In genomic region chr8:83876080-83876837, GRCm38 (mm10) we compare ENCODE assay signal across 8 mouse cellular contexts. TPM values are rescaled to one million over a fixed set of nuclear protein-coding genes. Genes with fewer than 3 reads are reported as not detected.
DNase-seq lines count a peak whose midpoint lies in the region; ATAC-seq and TF ChIP-seq lines count a peak whose summit lies in the region.

No protein-coding gene starts in this region.

- peak overlapping the region; percentile 66 for H3K4me3 ChIP-seq in heart, embryonic 15.5 days
- peak overlapping the region; percentile 56 for H3K4me3 ChIP-seq in liver, postnatal 0 days (ENCODE audit: low read depth, low read length)

- peak overlapping the region; percentile 97 for H3K4me2 ChIP-seq in heart, embryonic 15.5 days
- H3K4me2 ChIP-seq in liver, postnatal 0 days (ENCODE audit: low read depth, low read length): peak overlapping the region; percentile 81

- no peak overlapping the region for H3K27ac ChIP-seq in heart, embryonic 15.5 days
- H3K27ac ChIP-seq in liver, postnatal 0 days (ENCODE audit: low read depth): no peak overlapping the region

- H3K9me3 ChIP-seq in heart, embryonic 15.5 days (replicated peaks): no peaks in the 10 kb centered on the region
- no peaks in the 10 kb centered on the region for H3K9me3 ChIP-seq in liver, postnatal 0 days (ENCODE audit: low read length)

- peak; percentile 61 for DNase-seq in left cerebral cortex, postnatal 4 days
- DNase-seq in left cerebral cortex, adult 11 months (ENCODE audit: low spot score): no peak
- peak; percentile 79 to 80 for DNase-seq in cerebellum, postnatal 10 days
- no peak for DNase-seq in liver, postnatal 0 days
- DNase-seq in yolk sac, embryonic 10.5 days (ENCODE audit: low spot score): peak; percentile 24
- DNase-seq in frontal cortex, postnatal 25 days (ENCODE audit: low spot score in 2 of 2): no peak
- DNase-seq in left cerebral cortex, postnatal 25 days (ENCODE audit: low spot score in 2 of 2): no peak

- no peak for TF ChIP-seq EP300 in liver, postnatal 0 days (IDR thresholded peaks at IDR 0.05; ENCODE audit: low read depth)

- no peaks in the 10 kb centered on the region for H3K36me3 ChIP-seq in heart, embryonic 15.5 days
- no peaks in the 10 kb centered on the region for H3K36me3 ChIP-seq in liver, postnatal 0 days (replicated peaks; ENCODE audit: insufficient read depth, low read length)

- H3K4me1 ChIP-seq in heart, embryonic 15.5 days (replicated peaks): peaks cover 25% of the 10 kb centered on the region
- peaks cover 14% of the 10 kb centered on the region for H3K4me1 ChIP-seq in liver, postnatal 0 days (ENCODE audit: insufficient read depth)

- no peak for ATAC-seq in heart, embryonic 15.5 days (replicated peaks; ENCODE audit: insufficient number of reproducible peaks, insufficient read depth, low FRiP score, low read depth)
- ATAC-seq in liver, postnatal 0 days: no peak

- no peak for TF ChIP-seq CTCF in liver, postnatal 0 days (IDR thresholded peaks at IDR 0.05; ENCODE audit: low read depth)

- H3K9ac ChIP-seq in heart, embryonic 15.5 days: peak overlapping the region; percentile 67
- no peak overlapping the region for H3K9ac ChIP-seq in liver, postnatal 0 days (replicated peaks)

- H3K27me3 ChIP-seq in heart, embryonic 15.5 days: peaks cover 34% of the 10 kb centered on the region
- H3K27me3 ChIP-seq in liver, postnatal 0 days (ENCODE audit: insufficient read depth, low read length): peaks cover 35% of the 10 kb centered on the region

- 2% methylated on average over 41 of the region's 41 CpGs for WGBS in heart, embryonic 15.5 days
- 3% methylated on average over 41 of the region's 41 CpGs for WGBS in liver, postnatal 0 days (ENCODE audit: insufficient replicate concordance)

- intact Hi-C loops in left cerebral cortex, postnatal 4 days (cut with DNase I): no loop called here
- intact Hi-C loops in left cerebral cortex, postnatal 25 days (cut with DNase I): no loop called here

RNA-seq across cellular contexts. Expression of gene Adgrl1, which starts 23.6 kb away (rescaled TPM):
- total RNA-seq in left cerebral cortex, postnatal 4 days (2021): 100 to 1,000 TPM; 398 to 418 TPM
- 7.1 and 10.7 TPM in 2 replicates for polyA plus RNA-seq in heart, embryonic 15.5 days (2015; fragmentation: Nextera tagmentation; extraction: Ambion mirVana)
- 0.96 and 1.5 TPM in 2 replicates for polyA plus RNA-seq in liver, postnatal 0 days (2015; fragmentation: Nextera tagmentation; extraction: Ambion mirVana)
- 100 to 1,000 TPM; 415 to 434 TPM for total RNA-seq in left cerebral cortex, postnatal 25 days (2021)

Comparison
In these comparisons a context has a peak if more than half of its experiments do, and no peak if none do; other contexts are left out.
1. DNase-seq: peak in left cerebral cortex, postnatal 4 days (single experiment), cerebellum, postnatal 10 days (2 of 2) and yolk sac, embryonic 10.5 days (single experiment); none in left cerebral cortex, adult 11 months (single experiment), liver, postnatal 0 days (single experiment), frontal cortex, postnatal 25 days (0 of 2) and left cerebral cortex, postnatal 25 days (0 of 2).